Mouse (Mus musculus) heart, adult 18-20 months (tissue): ENCODE results near the gene Ugt1a10. TPM values are rescaled to one million over a fixed set of nuclear protein-coding genes. Genes with fewer than 3 reads are reported as not detected.

Experiments
- microRNA-seq, 2 experiments: library from miRNA; unstranded; fragments of <30 nt; microRNA quantifications; one replicate each; pipeline ENCODE4 v1.2.0; 2022
- total RNA-seq, 2 experiments: library from RNA; stranded (reverse); gene quantifications; 2 replicates each; pipeline ENCODE4 v1.2.3; 2021

The Ugt1a10 gene
- total RNA-seq, 2 experiments from 2014 or later, result not detected

Small RNA genes lying within 50 kb of the gene (microRNA-seq; reads per million reads assigned to microRNA genes)
- gene Gm25198, result 0 reads per million in 2 experiments

Other genes starting within 250 kb of the Ugt1a10 start
- 10 to 100 TPM; 35.1 to 46.8 TPM for gene Dgkd, start 202.1 kb upstream of the Ugt1a10 start, total RNA-seq
- gene Usp40, start 46.8 kb upstream of the Ugt1a10 start, total RNA-seq, result 10 to 100 TPM; 15.0 to 15.6 TPM
- not detected for gene Ugt1a9, start 15.4 kb downstream of the Ugt1a10 start, total RNA-seq
- gene Ugt1a8, start 32.4 kb downstream of the Ugt1a10 start, total RNA-seq, result not detected
- 1 to 10 TPM; 1.2 to 1.3 TPM for gene Ugt1a7c, start 39.7 kb downstream of the Ugt1a10 start, total RNA-seq
- 1 to 10 TPM in 1 of 2 experiments, under 1 TPM in 1; 0.72 to 1.3 TPM for gene Ugt1a6b, start 47.9 kb downstream of the Ugt1a10 start, total RNA-seq
- gene Ugt1a6a, start 79.4 kb downstream of the Ugt1a10 start, total RNA-seq, result 1 to 10 TPM; 3.3 TPM
- under 1 TPM in 1 of 2 experiments, not detected in 1; 0.59 TPM for gene Ugt1a5, start 110.6 kb downstream of the Ugt1a10 start, total RNA-seq
- not detected for gene Ugt1a2, start 145.2 kb downstream of the Ugt1a10 start, total RNA-seq
- under 1 TPM in 1 of 2 experiments, not detected in 1; 0.28 TPM for gene Dnajb3, start 150.4 kb downstream of the Ugt1a10 start, total RNA-seq
- gene Ugt1a1, start 156.6 kb downstream of the Ugt1a10 start, total RNA-seq, result under 1 TPM in 1 of 2 experiments, not detected in 1; 0.20 TPM
- not detected for gene Mroh2a, start 171.6 kb downstream of the Ugt1a10 start, total RNA-seq
- gene Hjurp, start 222.2 kb downstream of the Ugt1a10 start, total RNA-seq, result 10 to 100 TPM; 10.6 to 11.0 TPM
- gene Trpm8, start 222.3 kb downstream of the Ugt1a10 start, total RNA-seq, result not detected